Comparison of ENCODE assay signal across 11 mouse cellular contexts in the genomic region with DNA sequence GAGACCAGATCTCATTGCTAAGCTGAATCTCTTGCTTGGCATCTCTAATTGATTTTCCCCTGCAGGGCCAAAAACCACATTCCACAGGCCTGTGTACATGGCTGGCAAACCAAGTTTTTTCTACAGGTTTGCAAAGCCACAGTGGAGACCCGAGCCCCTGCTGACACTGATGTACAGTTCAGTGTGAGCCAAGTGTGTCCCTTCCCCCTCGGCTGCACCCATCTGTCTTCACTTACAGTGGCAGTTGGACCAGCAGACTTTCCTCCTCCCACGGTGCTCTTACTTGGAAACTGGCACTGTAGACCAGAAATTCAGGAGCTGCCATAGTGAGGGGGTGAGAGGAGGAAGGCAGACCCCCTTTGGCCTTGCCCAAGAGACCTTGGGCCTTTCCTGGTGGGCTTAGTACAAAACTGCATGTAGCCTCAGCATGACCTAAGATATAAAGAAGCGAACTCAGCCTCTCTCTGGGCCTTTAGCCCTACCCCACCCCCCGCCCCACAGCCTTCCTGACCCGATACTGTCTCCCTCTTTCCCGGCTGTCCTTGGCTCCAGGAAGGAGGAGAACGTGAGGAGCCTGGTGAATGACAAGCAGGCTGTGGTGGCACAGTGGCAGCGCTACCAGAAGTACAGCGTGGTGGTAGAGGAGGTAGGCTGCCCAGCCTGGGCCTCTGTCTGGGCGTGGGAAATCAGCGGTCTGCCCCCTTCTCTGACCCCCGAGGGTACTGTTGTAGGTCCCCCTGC. TPM values are rescaled to one million over a fixed set of nuclear protein-coding genes. Genes with fewer than 3 reads are reported as not detected.
DNase-seq lines count a peak whose midpoint lies in the region; ATAC-seq lines count a peak whose summit lies in the region.
"Had no signal": no experiment of that assay in that cellular context is flagged by ENCODE, and none has a peak within 500 bp of the region (broad histone marks: within the 10 kb centered on the region; RNA-seq: fewer than 3 reads in every experiment).

No protein-coding gene starts in this region.

- H3K9ac ChIP-seq in heart, embryonic 13.5 days = peak overlapping the region; percentile 11; the same call in 1 of the 2 replicates
- no peak overlapping the region for H3K9ac ChIP-seq in heart, embryonic 12.5 days
- no peak overlapping the region for H3K9ac ChIP-seq in embryonic facial prominence, embryonic 11.5 days (replicated peaks; ENCODE audit: low read length)
- H3K9ac ChIP-seq in limb, embryonic 15.5 days = 0 out of 2 replicates have a peak overlapping the region, but pooled peaks have one; percentile 23

- DNase-seq in embryonic facial prominence, embryonic 11.5 days (ENCODE audit: low spot score) = peak; percentile 33
- DNase-seq in layer of hippocampus, adult 8-10 months (ENCODE audit: low spot score in 2 of 2) = peak; percentile 77 to 81
- no peak for DNase-seq in spleen, postnatal 4 days (ENCODE audit: low spot score in 2 of 2)
- DNase-seq in spleen, postnatal 36 days (ENCODE audit: low spot score in 2 of 2) = no peak
- DNase-seq: adrenal gland, postnatal 10 days had no signal

- ATAC-seq in heart, embryonic 13.5 days (ENCODE audit: extremely low read depth, insufficient number of reproducible peaks, low FRiP score, low TSS enrichment) = no peak
- ATAC-seq in heart, embryonic 12.5 days (ENCODE audit: insufficient number of reproducible peaks, low FRiP score) = no peak
- ATAC-seq in embryonic facial prominence, embryonic 11.5 days (replicated peaks; ENCODE audit: insufficient number of reproducible peaks, low FRiP score, low TSS enrichment, low read depth) = 0 out of 2 replicates have a peak, but pooled peaks have one; percentile 58
- ATAC-seq in limb, embryonic 15.5 days (ENCODE audit: insufficient number of reproducible peaks, low FRiP score, low TSS enrichment, low read depth) = no peak
- no peak for ATAC-seq in inflammation-experienced regulatory T-cells, adult 6 months

- WGBS in heart, embryonic 13.5 days = 77% methylated on average over 13 of the region's 13 CpGs
- WGBS in heart, embryonic 12.5 days = 75% methylated on average over 13 of the region's 13 CpGs
- WGBS in embryonic facial prominence, embryonic 11.5 days = 64% methylated on average over 13 of the region's 13 CpGs
- 51% methylated on average over 13 of the region's 13 CpGs for WGBS in limb, embryonic 15.5 days

- H3K9me3 ChIP-seq in heart, embryonic 13.5 days = no peaks in the 10 kb centered on the region
- no peaks in the 10 kb centered on the region for H3K9me3 ChIP-seq in heart, embryonic 12.5 days (replicated peaks)
- H3K9me3 ChIP-seq in embryonic facial prominence, embryonic 11.5 days (replicated peaks; ENCODE audit: control insufficient read depth, low read length) = no peaks in the 10 kb centered on the region
- no peaks in the 10 kb centered on the region for H3K9me3 ChIP-seq in limb, embryonic 15.5 days

- H3K4me3 ChIP-seq in heart, embryonic 13.5 days = no peak overlapping the region
- H3K4me3 ChIP-seq in heart, embryonic 12.5 days = no peak overlapping the region
- no peak overlapping the region for H3K4me3 ChIP-seq in embryonic facial prominence, embryonic 11.5 days (ENCODE audit: low read depth, low read length)
- H3K4me3 ChIP-seq in limb, embryonic 15.5 days = no peak overlapping the region

- peaks cover 23% of the 10 kb centered on the region for H3K4me1 ChIP-seq in heart, embryonic 13.5 days
- H3K4me1 ChIP-seq in heart, embryonic 12.5 days (replicated peaks) = peaks cover 37% of the 10 kb centered on the region
- H3K4me1 ChIP-seq in embryonic facial prominence, embryonic 11.5 days (ENCODE audit: control insufficient read depth, insufficient read depth, low read length) = no peaks in the 10 kb centered on the region
- H3K4me1 ChIP-seq in limb, embryonic 15.5 days = peaks cover 16% of the 10 kb centered on the region

- peaks cover 88% of the 10 kb centered on the region for H3K36me3 ChIP-seq in heart, embryonic 13.5 days
- H3K36me3 ChIP-seq in heart, embryonic 12.5 days = peaks cover 83% of the 10 kb centered on the region
- no peaks in the 10 kb centered on the region; the same call in none of the 2 replicates for H3K36me3 ChIP-seq in embryonic facial prominence, embryonic 11.5 days (replicated peaks; ENCODE audit: control insufficient read depth, insufficient read depth, low read depth, low read length)
- peaks cover 62% of the 10 kb centered on the region for H3K36me3 ChIP-seq in limb, embryonic 15.5 days

- no peak overlapping the region for H3K4me2 ChIP-seq in heart, embryonic 13.5 days
- no peak overlapping the region for H3K4me2 ChIP-seq in heart, embryonic 12.5 days
- no peak overlapping the region for H3K4me2 ChIP-seq in embryonic facial prominence, embryonic 11.5 days (ENCODE audit: low read depth, low read length)
- H3K4me2 ChIP-seq in limb, embryonic 15.5 days = no peak overlapping the region

- H3K27me3 ChIP-seq in heart, embryonic 13.5 days (replicated peaks) = no peaks in the 10 kb centered on the region
- H3K27me3 ChIP-seq in heart, embryonic 12.5 days (replicated peaks) = no peaks in the 10 kb centered on the region
- H3K27me3 ChIP-seq in embryonic facial prominence, embryonic 11.5 days (ENCODE audit: control insufficient read depth, insufficient read depth, low read length) = no peaks in the 10 kb centered on the region
- H3K27me3 ChIP-seq in limb, embryonic 15.5 days = no peaks in the 10 kb centered on the region

- no peak overlapping the region for H3K27ac ChIP-seq in heart, embryonic 13.5 days (replicated peaks)
- no peak overlapping the region for H3K27ac ChIP-seq in heart, embryonic 12.5 days (ENCODE audit: poor library complexity, severe bottlenecking)
- H3K27ac ChIP-seq in embryonic facial prominence, embryonic 11.5 days (replicated peaks; ENCODE audit: low read depth, low read length) = no peak overlapping the region
- H3K27ac ChIP-seq in limb, embryonic 15.5 days = peak overlapping the region; percentile 27; the same call in 1 of the 2 replicates

RNA-seq across cellular contexts. Expression of gene Uqcr10, which starts 25.3 kb away (rescaled TPM):
- polyA plus RNA-seq in heart, embryonic 13.5 days (2015; fragmentation: Nextera tagmentation; extraction: Ambion mirVana) = 1,777 and 1,970 TPM in 2 replicates
- 1,618 and 1,621 TPM in 2 replicates for polyA plus RNA-seq in heart, embryonic 12.5 days (2016; fragmentation: Nextera tagmentation; extraction: Ambion mirVana)
- 564 and 590 TPM in 2 replicates for polyA plus RNA-seq in embryonic facial prominence, embryonic 11.5 days (2014; fragmentation: Nextera tagmentation; extraction: Ambion mirVana)
- total RNA-seq in layer of hippocampus, adult 8-10 months (2022) = 100 to 1,000 TPM; 342 to 372 (median 351) TPM
- 636 and 690 TPM in 2 replicates for polyA plus RNA-seq in limb, embryonic 15.5 days (2015; fragmentation: Nextera tagmentation; extraction: Ambion mirVana)
- polyA plus RNA-seq in inflammation-experienced regulatory T-cells, adult 6 months (2017; shearing (Covaris generic)) = 100 to 1,000 TPM; 424 to 529 (median 465) TPM

RNA-seq across cellular contexts. Expression of gene Zmat5, which starts 25.6 kb away (rescaled TPM):
- 51.2 and 57.4 TPM in 2 replicates for polyA plus RNA-seq in heart, embryonic 13.5 days (2015; fragmentation: Nextera tagmentation; extraction: Ambion mirVana)
- 48.1 and 53.6 TPM in 2 replicates for polyA plus RNA-seq in heart, embryonic 12.5 days (2016; fragmentation: Nextera tagmentation; extraction: Ambion mirVana)
- 66.4 and 66.6 TPM in 2 replicates for polyA plus RNA-seq in embryonic facial prominence, embryonic 11.5 days (2014; fragmentation: Nextera tagmentation; extraction: Ambion mirVana)
- 10 to 100 TPM; 30.9 to 38.1 (median 34.9) TPM for total RNA-seq in layer of hippocampus, adult 8-10 months (2022)
- polyA plus RNA-seq in limb, embryonic 15.5 days (2015; fragmentation: Nextera tagmentation; extraction: Ambion mirVana) = 60.7 and 63.2 TPM in 2 replicates
- polyA plus RNA-seq in inflammation-experienced regulatory T-cells, adult 6 months (2017; shearing (Covaris generic)) = 100 to 1,000 TPM; 125 to 146 (median 127) TPM

RNA-seq across cellular contexts. Expression of gene Ascc2, which starts 41.3 kb away (rescaled TPM):
- 21.6 and 22.3 TPM in 2 replicates for polyA plus RNA-seq in heart, embryonic 13.5 days (2015; fragmentation: Nextera tagmentation; extraction: Ambion mirVana)
- polyA plus RNA-seq in heart, embryonic 12.5 days (2016; fragmentation: Nextera tagmentation; extraction: Ambion mirVana) = 28.0 and 29.6 TPM in 2 replicates
- polyA plus RNA-seq in embryonic facial prominence, embryonic 11.5 days (2014; fragmentation: Nextera tagmentation; extraction: Ambion mirVana) = 36.6 and 37.0 TPM in 2 replicates
- 10 to 100 TPM; 23.2 to 28.2 (median 24.6) TPM for total RNA-seq in layer of hippocampus, adult 8-10 months (2022)
- polyA plus RNA-seq in limb, embryonic 15.5 days (2015; fragmentation: Nextera tagmentation; extraction: Ambion mirVana) = 32.2 and 32.8 TPM in 2 replicates
- polyA plus RNA-seq in inflammation-experienced regulatory T-cells, adult 6 months (2017; shearing (Covaris generic)) = 10 to 100 TPM; 31.0 to 32.0 (median 31.7) TPM

RNA-seq across cellular contexts. Expression of gene Gm11032, which starts 59.0 kb away (rescaled TPM):
- polyA plus RNA-seq in heart, embryonic 13.5 days (2015; fragmentation: Nextera tagmentation; extraction: Ambion mirVana) = not detected in 2 replicates
- not detected in 2 replicates for polyA plus RNA-seq in heart, embryonic 12.5 days (2016; fragmentation: Nextera tagmentation; extraction: Ambion mirVana)
- polyA plus RNA-seq in embryonic facial prominence, embryonic 11.5 days (2014; fragmentation: Nextera tagmentation; extraction: Ambion mirVana) = not detected in 2 replicates
- not detected for total RNA-seq in layer of hippocampus, adult 8-10 months (2022)
- not detected in 2 replicates for polyA plus RNA-seq in limb, embryonic 15.5 days (2015; fragmentation: Nextera tagmentation; extraction: Ambion mirVana)
- polyA plus RNA-seq in inflammation-experienced regulatory T-cells, adult 6 months (2017; shearing (Covaris generic)) = not detected
- total RNA-seq: adrenal gland, postnatal 10 days had no signal
- polyA plus RNA-seq: heart, embryonic 16.5 days; stomach, embryonic 16.5 days had no signal

Comparison
In these comparisons a context has a peak if more than half of its experiments do, and no peak if none do; other contexts are left out.
1. H3K9ac ChIP-seq: peak in heart, embryonic 13.5 days (single experiment) and limb, embryonic 15.5 days (single experiment); none in heart, embryonic 12.5 days (single experiment) and embryonic facial prominence, embryonic 11.5 days (single experiment).
2. DNase-seq: peak in embryonic facial prominence, embryonic 11.5 days (single experiment) and layer of hippocampus, adult 8-10 months (2 of 2); none in spleen, postnatal 4 days (0 of 2) and spleen, postnatal 36 days (0 of 2).